Mouse (Mus musculus) embryonic facial prominence, embryonic 11.5 days (tissue): ENCODE measurements at regions not wholly inside any gene's neighbourhood (a gene's known extent, or its start where the extent isn't known, plus 50 kb on each side); places are given as distances from the start of the nearest gene placed in this dataset.

ENCODE experiments used
- ATAC-seq: fragments of 200-750 bp; cut with Nextera tagmentation; replicated peaks from 2 replicates; pipeline ENCODE4 v1.8.0; 2017; ENCODE audit warnings: low read depth; ENCODE audit not compliant: insufficient number of reproducible peaks, low FRiP score, low TSS enrichment
- DNase-seq: peaks from one replicate; pipeline ENCODE4 v3.0.0-alpha.2; 2015; ENCODE audit warnings: low spot score
- H3K27ac ChIP-seq: fragments of 300-500 bp; sonication (generic); replicated peaks from 2 replicates; pipeline ENCODE4 v1.5.1; 2014; ENCODE audit warnings: mild to moderate bottlenecking, low read depth, low read length, control low read depth
- H3K27me3 ChIP-seq: fragments of 300-500 bp; sonication (generic); 2 replicates; pipeline ENCODE4 v1.6.1; 2014; ENCODE audit warnings: mild to moderate bottlenecking, low read length, moderate library complexity, mixed read lengths; ENCODE audit not compliant: control insufficient read depth, insufficient read depth
- H3K36me3 ChIP-seq: fragments of 300-500 bp; sonication (generic); replicated peaks from 2 replicates; pipeline ENCODE4 v1.6.1; 2014; ENCODE audit warnings: low read depth, mild to moderate bottlenecking, low read length, moderate library complexity, mixed read lengths; ENCODE audit not compliant: control insufficient read depth, insufficient read depth
- H3K4me1 ChIP-seq: fragments of 300-500 bp; sonication (generic); 2 replicates; pipeline ENCODE4 v1.6.1; 2014; ENCODE audit warnings: low read length, mixed read lengths; ENCODE audit not compliant: control insufficient read depth, insufficient read depth
- H3K4me2 ChIP-seq: fragments of 300-500 bp; sonication (generic); 2 replicates; pipeline ENCODE4 v1.6.1; 2014; ENCODE audit warnings: low read depth, mild to moderate bottlenecking, control low read depth, low read length, moderate library complexity
- H3K4me3 ChIP-seq: fragments of 300-500 bp; sonication (generic); 2 replicates; pipeline ENCODE4 v1.5.1; 2014; ENCODE audit warnings: low read depth, low read length, control low read depth
- H3K9ac ChIP-seq: fragments of 300-500 bp; sonication (generic); replicated peaks from 2 replicates; pipeline ENCODE4 v1.6.1; 2014; ENCODE audit warnings: mild to moderate bottlenecking, control low read depth, low read length
- H3K9me3 ChIP-seq: fragments of 300-500 bp; sonication (generic); replicated peaks from 2 replicates; pipeline ENCODE4 v1.6.1; 2016; ENCODE audit warnings: mild to moderate bottlenecking, low read length, inconsistent platforms, mixed read lengths; ENCODE audit not compliant: control insufficient read depth
- WGBS: fragments of 180-500 bp; shearing (Covaris S2); extraction: QIAGEN DNeasy Blood & Tissue Kit; methylation state at CpG from one replicate; pipeline ENCODE4 v1.1.7; 2014; 5-methylcytosine and 5-hydroxymethylcytosine counted together

- ATAC-seq, result no peak
- 86% methylated on average over 1 of the region's 1 CpGs for WGBS
These were observed 329.6 kb upstream of the Kcnh7 start for GRCm38 (mm10) chr2:63513554-63514226.

GRCm38 (mm10) chr2:63503939-63504338 lies 319.9 kb upstream of the Kcnh7 start:
- ATAC-seq (no peak), DNase-seq (peak; percentile 59)
- no peaks in the 10 kb centered on the region for H3K4me1 ChIP-seq
- H3K4me3 ChIP-seq, result no peak overlapping the region
- no peaks in the 10 kb centered on the region for H3K9me3 ChIP-seq
- no peaks in the 10 kb centered on the region for H3K27me3 ChIP-seq
- no peak overlapping the region for H3K4me2 ChIP-seq
- H3K9ac ChIP-seq, result no peak overlapping the region
- no peaks in the 10 kb centered on the region for H3K36me3 ChIP-seq
- 10% methylated on average over 3 of the region's 3 CpGs for WGBS
- no peak overlapping the region for H3K27ac ChIP-seq

More at GRCm38 (mm10) chr2:63513554-63514226, 329.6 kb upstream of the Kcnh7 start:
- Histone ChIP-seq H3K9me3 (no peaks in the 10 kb centered on the region), H3K4me2 (no peak overlapping the region), H3K27ac (no peak overlapping the region), H3K9ac (no peak overlapping the region), H3K4me1 (no peaks in the 10 kb centered on the region), H3K36me3 (no peaks in the 10 kb centered on the region), H3K4me3 (no peak overlapping the region), H3K27me3 (no peaks in the 10 kb centered on the region)
- peak; percentile 75 for DNase-seq

GRCm38 (mm10) chr2:63476411-63476810 lies 292.3 kb upstream of the Kcnh7 start:
- whole genome bisulfite sequencing, result 50% methylated on average over 5 of the region's 5 CpGs
- DNase-seq (no peak), ATAC-seq (no peak)

GRCm38 (mm10) chr2:63475255-63475654 lies 291.2 kb upstream of the Kcnh7 start:
- Histone ChIP-seq H3K27ac (no peak overlapping the region), H3K9me3 (no peaks in the 10 kb centered on the region), H3K36me3 (no peaks in the 10 kb centered on the region), H3K4me3 (no peak overlapping the region), H3K27me3 (no peaks in the 10 kb centered on the region), H3K9ac (no peak overlapping the region), H3K4me2 (no peak overlapping the region), H3K4me1 (no peaks in the 10 kb centered on the region)
- DNase-seq (no peak), ATAC-seq (no peak)

More at GRCm38 (mm10) chr2:63476411-63476810, 292.3 kb upstream of the Kcnh7 start:
- no peak overlapping the region for H3K27ac ChIP-seq
- no peak overlapping the region for H3K4me2 ChIP-seq
- no peaks in the 10 kb centered on the region for H3K4me1 ChIP-seq
- no peaks in the 10 kb centered on the region for H3K27me3 ChIP-seq
- no peak overlapping the region for H3K4me3 ChIP-seq
- no peak overlapping the region for H3K9ac ChIP-seq
- no peaks in the 10 kb centered on the region for H3K36me3 ChIP-seq
- no peaks in the 10 kb centered on the region for H3K9me3 ChIP-seq

GRCm38 (mm10) chr2:63473699-63474098 lies 289.6 kb upstream of the Kcnh7 start:
- Histone ChIP-seq H3K36me3 (no peaks in the 10 kb centered on the region), H3K9ac (no peak overlapping the region), H3K27me3 (no peaks in the 10 kb centered on the region), H3K4me1 (no peaks in the 10 kb centered on the region), H3K4me2 (no peak overlapping the region), H3K9me3 (no peaks in the 10 kb centered on the region), H3K27ac (no peak overlapping the region), H3K4me3 (no peak overlapping the region)
- ATAC-seq, result no peak
- peak; percentile 76 for DNase-seq
- WGBS, result 29% methylated on average over 2 of the region's 2 CpGs

- Histone ChIP-seq H3K9me3 (no peaks in the 10 kb centered on the region), H3K4me2 (no peak overlapping the region), H3K4me1 (no peaks in the 10 kb centered on the region), H3K27me3 (no peaks in the 10 kb centered on the region), H3K9ac (no peak overlapping the region), H3K27ac (no peak overlapping the region), H3K36me3 (no peaks in the 10 kb centered on the region), H3K4me3 (no peak overlapping the region)
- DNase-seq (no peak), ATAC-seq (0 out of 2 replicates have a peak, but pooled peaks have one; percentile 48)
- WGBS, result 60% methylated on average over 2 of the region's 2 CpGs
These were observed 288.2 kb upstream of the Kcnh7 start for GRCm38 (mm10) chr2:63472248-63472647.

- Histone ChIP-seq H3K4me2 (no peak overlapping the region), H3K27ac (no peak overlapping the region), H3K4me1 (no peaks in the 10 kb centered on the region), H3K9me3 (no peaks in the 10 kb centered on the region), H3K36me3 (no peaks in the 10 kb centered on the region), H3K27me3 (no peaks in the 10 kb centered on the region), H3K4me3 (no peak overlapping the region), H3K9ac (no peak overlapping the region)
- ATAC-seq (no peak), DNase-seq (no peak)
- WGBS, result 83% methylated on average over 2 of the region's 2 CpGs
These were observed 275.0 kb upstream of the Kcnh7 start for GRCm38 (mm10) chr2:63459112-63459511.

GRCm38 (mm10) chr2:63454263-63455011 lies 270.4 kb upstream of the Kcnh7 start:
- 83% methylated on average over 10 of the region's 10 CpGs for WGBS
- no peaks in the 10 kb centered on the region for H3K36me3 ChIP-seq
- no peak for ATAC-seq
- no peaks in the 10 kb centered on the region for H3K9me3 ChIP-seq
- H3K4me1 ChIP-seq, result no peaks in the 10 kb centered on the region
- H3K4me3 ChIP-seq, result no peak overlapping the region
- no peaks in the 10 kb centered on the region for H3K27me3 ChIP-seq
- no peak overlapping the region for H3K27ac ChIP-seq
- no peak for DNase-seq
- no peak overlapping the region for H3K4me2 ChIP-seq
- H3K9ac ChIP-seq, result no peak overlapping the region
